Mouse (Mus musculus) lung, adult 2 months (tissue): ENCODE measurements around the gene Fmo6.

Source experiments
- CTCF ChIP-seq: fragments of 200-500 bp; IDR thresholded peaks from 2 replicates; pipeline ENCODE4 v1.5.1; 2011; ENCODE audit warnings: mild to moderate bottlenecking, low read length, control low read depth; ENCODE audit not compliant: insufficient read depth
- POLR2A ChIP-seq: fragments of 200-500 bp; IDR thresholded peaks from 2 replicates; pipeline ENCODE4 v1.6.1; 2011; ENCODE audit warnings: low read depth, mild to moderate bottlenecking, control low read depth, low read length, borderline replicate concordance; ENCODE audit errors: extremely low read depth

DNA sequence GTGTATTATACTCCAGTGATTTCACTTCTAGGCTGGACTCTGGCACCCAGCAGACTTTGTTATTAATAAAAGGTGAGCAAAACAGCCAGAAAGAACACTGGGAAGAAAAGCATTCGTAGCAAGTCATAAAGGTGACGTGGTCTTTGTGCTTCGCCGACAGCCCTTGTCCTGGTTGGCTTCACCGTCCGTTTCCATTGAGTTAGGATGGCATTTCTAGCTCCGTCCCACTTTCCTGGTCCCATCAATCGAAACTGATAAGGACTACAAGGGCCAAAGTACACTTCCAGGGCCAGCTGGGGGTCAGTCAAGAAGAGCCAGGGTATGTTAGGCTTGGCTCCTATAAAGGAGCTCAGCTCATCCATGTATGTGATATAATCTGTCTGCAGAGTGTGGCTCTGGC lies 20.7 kb downstream of the Fmo6 start:
- no peak for TF ChIP-seq CTCF
- TF ChIP-seq POLR2A: no peak
